Mouse (Mus musculus): ENCODE data around the gene Olfr969. TPM values are rescaled to one million over a fixed set of nuclear protein-coding genes. Genes with fewer than 3 reads are reported as not detected.
"Not testable (repeated sequence)": the region's sequence is repeated elsewhere in the genome, so short reads cannot be mapped to it uniquely, and the experiment has no call there.

Olfr969 gene
- not detected for total RNA-seq (2021)

DNA sequence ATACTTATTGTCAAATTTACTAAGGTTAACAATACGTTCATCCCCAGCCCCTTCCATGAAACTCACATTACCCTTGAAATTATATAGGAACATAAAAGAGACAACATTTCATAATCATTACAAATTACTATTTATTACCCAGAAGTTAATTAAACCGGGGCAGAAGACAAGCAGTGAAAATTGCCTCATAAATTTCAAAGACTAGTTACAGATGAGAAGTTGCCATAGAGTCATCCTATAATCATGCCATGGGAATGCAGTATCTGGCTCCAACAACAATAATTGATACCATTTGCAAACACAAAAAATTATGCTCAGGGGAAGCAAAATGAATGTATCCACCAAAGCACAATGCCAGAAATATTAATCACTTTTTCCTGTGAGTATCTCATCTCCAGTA lies at the start of gene Olfr969:
Gene Olfr969 (plus strand): TSS at position 388 of the 400 bp plus-strand sequence.
- no peak for DNase-seq (ENCODE audit: low spot score)
- intact Hi-C loops (cut with DNase I): no loop called here

DNA sequence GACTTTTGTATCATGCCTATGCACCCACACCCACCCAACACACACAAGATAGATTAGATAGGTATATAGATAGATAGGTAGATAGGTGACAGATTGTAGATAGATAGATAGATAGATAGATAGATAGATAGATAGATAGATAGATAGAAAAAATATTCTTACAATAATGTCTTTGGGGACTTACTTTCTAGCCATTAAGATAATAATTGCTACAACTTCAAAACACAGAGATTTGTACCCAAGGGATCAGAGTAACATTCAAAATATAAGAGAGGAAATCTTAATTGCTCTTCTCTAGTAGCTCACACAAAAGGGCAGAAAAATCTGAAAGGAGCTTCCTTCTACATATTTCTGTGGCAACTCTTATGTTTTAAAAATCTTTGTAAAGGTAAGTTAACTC lies 44.8 kb upstream of the Olfr969 start, which contains the start of gene Olfr967:
Gene Olfr967 (plus strand): TSS at position 301 of the 400 bp plus-strand sequence.
- DNase-seq (ENCODE audit: low spot score): no peak
- intact Hi-C loops (cut with DNase I): no loop called here

DNA sequence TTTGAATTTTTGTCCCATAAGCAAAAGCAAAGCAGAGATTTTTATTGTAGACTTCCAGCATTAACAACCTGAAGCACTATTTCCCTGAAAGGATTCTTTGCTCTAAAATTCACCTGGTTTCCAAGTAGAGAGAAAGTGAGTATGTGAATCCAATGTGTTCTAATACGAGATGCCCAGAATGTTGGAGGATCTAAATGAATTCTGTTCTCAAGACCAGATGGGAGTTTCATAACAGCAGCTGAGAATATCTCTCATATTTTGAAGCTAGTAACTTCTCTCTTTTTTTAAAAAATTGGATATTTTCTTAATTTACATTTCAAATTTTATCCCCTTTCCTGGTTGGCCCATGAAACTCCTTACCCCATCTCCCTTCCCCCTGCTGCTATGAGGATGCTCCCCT lies 44.3 kb upstream of the Olfr969 start:
- intact Hi-C loops (cut with DNase I): no loop called here
- no peak for DNase-seq (ENCODE audit: low spot score)

DNA sequence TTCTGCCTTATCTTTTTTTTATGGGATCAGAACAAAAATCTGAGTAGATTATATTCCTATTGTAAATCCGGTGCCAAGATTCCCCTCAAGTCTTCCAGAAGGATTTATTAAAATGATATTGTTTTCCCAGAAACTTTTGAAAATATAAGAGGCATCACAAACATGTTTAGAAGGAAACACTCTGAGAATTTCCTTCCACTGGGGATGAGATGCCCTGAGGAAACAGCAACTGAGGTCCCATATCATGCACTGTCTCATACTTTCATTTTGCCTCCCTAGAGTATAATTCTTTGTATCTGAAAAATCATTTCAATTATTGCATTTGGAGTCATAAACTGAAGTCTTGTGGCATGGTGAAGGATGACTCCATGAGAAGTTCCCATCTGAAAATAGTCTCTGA lies 7.6 kb upstream of the Olfr969 start, which contains the start of gene Olfr968:
Gene Olfr968 (minus strand): TSS at position 101 of the 400 bp plus-strand sequence.
- intact Hi-C loops (cut with DNase I): no loop called here
- DNase-seq (ENCODE audit: low spot score): no peak

DNA sequence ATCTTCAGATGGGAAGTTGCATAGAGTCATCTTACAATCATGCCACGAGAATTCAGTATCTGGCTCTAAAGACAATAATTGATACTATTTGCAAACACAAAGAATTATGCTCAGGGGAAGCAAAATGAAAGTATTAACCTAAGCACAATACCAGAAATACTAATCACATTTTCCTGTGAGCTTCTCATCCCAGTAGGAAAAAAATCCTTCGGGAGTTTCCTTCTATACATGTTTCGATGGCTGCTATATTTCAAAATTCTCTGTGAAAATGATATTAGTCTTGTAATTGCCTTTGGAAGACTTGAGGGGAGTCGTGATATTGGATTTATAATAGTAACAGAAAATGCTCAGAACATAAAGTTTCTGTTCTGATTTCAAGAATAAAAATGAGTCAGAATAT lies 17.8 kb downstream of the Olfr969 start, which contains the start of gene Olfr970:
Gene Olfr970 (plus strand): TSS at position 301 of the 400 bp plus-strand sequence.
- intact Hi-C loops (cut with DNase I): no loop called here

DNA sequence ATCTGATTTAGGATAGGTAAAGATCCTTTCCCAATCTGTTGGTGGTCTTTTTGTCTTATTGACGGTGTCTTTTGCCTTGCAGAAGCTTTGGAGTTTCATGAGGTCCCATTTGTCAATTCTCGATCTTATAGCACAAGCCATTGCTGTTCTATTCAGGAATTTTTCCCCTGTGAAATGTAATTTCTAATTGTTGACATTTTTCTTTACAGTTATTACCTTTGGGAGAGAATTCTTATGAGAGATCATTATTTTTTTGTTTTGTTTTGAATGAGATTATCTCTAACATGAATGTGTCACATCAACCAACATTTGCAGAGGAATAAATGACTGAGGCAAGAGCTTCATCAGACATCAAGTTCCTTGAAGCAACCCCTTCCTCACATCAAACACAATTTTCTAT lies 45.8 kb downstream of the Olfr969 start, which contains the start of gene Olfr971:
Gene Olfr971 (plus strand): TSS at position 301 of the 400 bp plus-strand sequence.
- DNase-seq (ENCODE audit: low spot score); intact Hi-C loops (cut with DNase I): not testable (repeated sequence)

More for the DNA sequence above, 17.8 kb downstream of the Olfr969 start, which contains the start of gene Olfr970:
- no peak for DNase-seq (ENCODE audit: low spot score)

Other genes starting within 250 kb of the Olfr969 start
- gene Olfr958, start 236.9 kb upstream of the Olfr969 start, total RNA-seq (2021): not detected
- gene Olfr959, start 215.4 kb upstream of the Olfr969 start, total RNA-seq (2021): not detected
- under 1 TPM; 0.36 to 0.78 TPM for gene AW551984, start 186.5 kb upstream of the Olfr969 start, total RNA-seq (2021)
- gene Olfr148, start 180.3 kb upstream of the Olfr969 start, total RNA-seq (2021): not detected
- not detected for gene Olfr960, start 169.6 kb upstream of the Olfr969 start, total RNA-seq (2021)
- not detected for gene Olfr961, start 145.9 kb upstream of the Olfr969 start, total RNA-seq (2021)
- gene Olfr963, start 123.7 kb upstream of the Olfr969 start, total RNA-seq (2021): not detected
- gene Olfr149, start 83.8 kb upstream of the Olfr969 start, total RNA-seq (2021): not detected
- gene Olfr965, start 79.6 kb upstream of the Olfr969 start, total RNA-seq (2021): not detected
- not detected for gene Olfr150, start 60.0 kb upstream of the Olfr969 start, total RNA-seq (2021)
- not detected for gene Olfr967, start 44.7 kb upstream of the Olfr969 start, total RNA-seq (2021)
- gene Olfr968, start 7.7 kb upstream of the Olfr969 start, total RNA-seq (2021): not detected
- not detected for gene Olfr970, start 17.9 kb downstream of the Olfr969 start, total RNA-seq (2021)
- gene Olfr971, start 45.9 kb downstream of the Olfr969 start, total RNA-seq (2021): not detected
- not detected for gene Olfr972, start 75.5 kb downstream of the Olfr969 start, total RNA-seq (2021)
- gene Olfr229, start 116.4 kb downstream of the Olfr969 start, total RNA-seq (2021): not detected
- gene Olfr974, start 146.6 kb downstream of the Olfr969 start, total RNA-seq (2021): not detected
- gene Olfr975, start 161.1 kb downstream of the Olfr969 start, total RNA-seq (2021): not detected
- not detected for gene Olfr976, start 170.2 kb downstream of the Olfr969 start, total RNA-seq (2021)
- not detected for gene Olfr978, start 201.2 kb downstream of the Olfr969 start, total RNA-seq (2021)
- gene Olfr979, start 212.5 kb downstream of the Olfr969 start, total RNA-seq (2021): not detected
- not detected for gene Olfr980, start 218.6 kb downstream of the Olfr969 start, total RNA-seq (2021)
- not detected for gene Olfr981, start 230.5 kb downstream of the Olfr969 start, total RNA-seq (2021)